Mouse (Mus musculus): ENCODE measurements around the gene Rbfox1. TPM values are rescaled to one million over a fixed set of nuclear protein-coding genes. Genes with fewer than 3 reads are reported as not detected.
A peak's percentile ranks its signal among the peaks of the same experiment; 100 is the strongest.

Gene Rbfox1
- polyA plus RNA-seq, 1 experiment from 2014 or later, result 2.9 TPM

DNA sequence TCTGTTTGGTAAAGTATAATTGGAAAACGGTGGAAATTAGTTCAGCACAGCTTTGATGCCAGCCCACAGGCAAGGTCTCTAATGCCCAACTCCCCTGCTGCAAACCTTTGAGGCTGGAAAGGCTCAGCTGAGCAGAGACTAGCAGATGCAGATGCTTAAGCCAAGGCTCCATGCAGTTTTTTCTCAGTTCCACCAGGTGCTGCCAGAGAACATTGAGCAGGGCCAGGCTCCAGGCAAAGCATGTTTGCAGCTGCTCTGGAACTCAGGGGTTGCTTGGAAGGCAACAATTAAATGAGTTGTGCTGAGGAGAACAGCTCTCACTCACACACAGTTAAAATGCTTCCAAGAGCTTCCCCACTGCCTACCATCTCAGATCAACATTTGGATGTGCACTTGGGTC lies 1251.8 kb downstream of the Rbfox1 start:
- Histone ChIP-seq H3K27ac (no peak overlapping the region), H3K4me1 (no peaks in the 10 kb centered on the region), H3K4me3 (no peak overlapping the region), H3K27me3 (no peaks in the 10 kb centered on the region), H3K9ac (no peak overlapping the region), H3K9me3 (no peaks in the 10 kb centered on the region), H3K36me3 (no peaks in the 10 kb centered on the region), H3K4me2 (replicated peaks) (no peak overlapping the region)
- WGBS, result 35% methylated on average over 1 of the region's 1 CpGs
- 0 out of 2 replicates have a peak, but pooled peaks have one; percentile 41 for ATAC-seq (ENCODE audit: insufficient number of reproducible peaks, insufficient read depth, low FRiP score, low TSS enrichment)

GRCm38 (mm10) chr16:7139480-7139879 lies 1254.3 kb downstream of the Rbfox1 start:
- Histone ChIP-seq H3K9ac (no peak overlapping the region), H3K36me3 (no peaks in the 10 kb centered on the region), H3K4me3 (no peak overlapping the region), H3K4me2 (replicated peaks) (no peak overlapping the region), H3K27ac (no peak overlapping the region), H3K9me3 (no peaks in the 10 kb centered on the region), H3K27me3 (no peaks in the 10 kb centered on the region), H3K4me1 (no peaks in the 10 kb centered on the region)
- no peak for ATAC-seq (ENCODE audit: insufficient number of reproducible peaks, insufficient read depth, low FRiP score, low TSS enrichment)
- WGBS, result 83% methylated on average over 2 of the region's 2 CpGs

DNA sequence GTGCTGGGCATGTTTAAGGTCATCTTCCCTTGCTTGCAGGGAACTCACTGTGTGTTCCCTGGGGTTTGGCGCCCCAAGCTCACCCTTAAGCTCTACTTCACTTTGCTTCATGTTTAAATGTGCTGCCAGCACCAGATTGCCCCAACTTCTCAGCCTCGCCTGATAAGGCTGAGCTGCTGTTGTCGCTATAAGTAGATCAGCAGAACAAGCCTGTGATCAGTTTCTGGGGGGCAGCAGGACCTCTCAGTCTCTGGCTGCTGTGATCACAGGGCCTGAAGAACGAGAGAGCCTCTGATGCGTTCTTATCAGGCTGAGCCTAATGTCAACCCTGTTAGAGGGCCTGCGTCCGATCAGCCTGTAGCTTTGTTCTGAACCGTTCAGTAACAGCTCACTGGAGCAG lies 1255.8 kb downstream of the Rbfox1 start:
- Histone ChIP-seq H3K27ac (no peak overlapping the region), H3K4me1 (no peaks in the 10 kb centered on the region)
- no peak for ATAC-seq (ENCODE audit: insufficient number of reproducible peaks, insufficient read depth, low FRiP score, low TSS enrichment)

GRCm38 (mm10) chr16:7145505-7145904 lies 1260.3 kb downstream of the Rbfox1 start:
- Histone ChIP-seq H3K27me3 (no peaks in the 10 kb centered on the region), H3K9me3 (no peaks in the 10 kb centered on the region), H3K9ac (no peak overlapping the region), H3K36me3 (no peaks in the 10 kb centered on the region), H3K4me2 (replicated peaks) (no peak overlapping the region), H3K27ac (no peak overlapping the region), H3K4me1 (peaks cover 19% of the 10 kb centered on the region), H3K4me3 (no peak overlapping the region)
- 50% methylated on average over 10 of the region's 10 CpGs for WGBS
- no peak for ATAC-seq (ENCODE audit: insufficient number of reproducible peaks, insufficient read depth, low FRiP score, low TSS enrichment)

More for the DNA sequence above, 1255.8 kb downstream of the Rbfox1 start:
- no peaks in the 10 kb centered on the region for H3K36me3 ChIP-seq
- H3K4me2 ChIP-seq (replicated peaks), result no peak overlapping the region
- no peaks in the 10 kb centered on the region for H3K9me3 ChIP-seq
- no peak overlapping the region for H3K4me3 ChIP-seq
- no peak overlapping the region for H3K9ac ChIP-seq
- no peaks in the 10 kb centered on the region for H3K27me3 ChIP-seq
- WGBS, result 80% methylated on average over 8 of the region's 8 CpGs

DNA sequence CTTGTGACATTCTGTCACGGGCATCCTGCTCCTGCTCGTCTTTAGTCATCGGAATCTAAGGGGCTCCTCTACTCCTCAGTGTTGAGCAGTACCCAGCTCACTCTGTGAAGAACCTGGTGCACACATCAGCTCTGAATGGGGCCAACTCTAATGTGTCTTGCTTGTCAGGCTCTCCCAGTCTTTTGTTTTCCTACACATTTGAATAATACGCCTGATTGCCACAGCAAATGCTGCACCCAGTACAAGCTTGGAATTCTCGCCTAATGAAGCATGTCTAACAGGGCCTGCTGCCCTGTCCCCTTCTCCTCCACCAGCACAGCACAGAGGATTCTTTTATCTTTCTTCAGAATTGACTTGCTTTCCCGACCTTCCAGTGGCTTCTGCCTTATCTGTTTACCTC lies 1261.3 kb downstream of the Rbfox1 start:
- H3K4me2 ChIP-seq (replicated peaks), result no peak overlapping the region
- no peak overlapping the region for H3K27ac ChIP-seq
- H3K9ac ChIP-seq, result no peak overlapping the region
- WGBS, result 37% methylated on average over 6 of the region's 6 CpGs
- no peak overlapping the region for H3K4me3 ChIP-seq
- no peak for ATAC-seq (ENCODE audit: insufficient number of reproducible peaks, insufficient read depth, low FRiP score, low TSS enrichment)
- H3K9me3 ChIP-seq, result no peaks in the 10 kb centered on the region
- H3K4me1 ChIP-seq, result peaks cover 25% of the 10 kb centered on the region
- no peaks in the 10 kb centered on the region for H3K27me3 ChIP-seq
- no peaks in the 10 kb centered on the region for H3K36me3 ChIP-seq

GRCm38 (mm10) chr16:7147884-7148283 lies 1262.7 kb downstream of the Rbfox1 start:
- H3K4me1 ChIP-seq, result peaks cover 25% of the 10 kb centered on the region
- H3K4me3 ChIP-seq, result no peak overlapping the region

GRCm38 (mm10) chr16:7149106-7149899 lies 1264.1 kb downstream of the Rbfox1 start:
- Histone ChIP-seq H3K36me3 (no peaks in the 10 kb centered on the region), H3K4me1 (peaks cover 25% of the 10 kb centered on the region), H3K4me2 (replicated peaks) (peak overlapping the region; percentile 40), H3K9me3 (no peaks in the 10 kb centered on the region), H3K27me3 (no peaks in the 10 kb centered on the region), H3K9ac (no peak overlapping the region), H3K4me3 (0 out of 2 replicates have a peak overlapping the region, but pooled peaks have one; percentile 4), H3K27ac (no peak overlapping the region; the same call in 1 of the 2 replicates)
- 51% methylated on average over 16 of the region's 16 CpGs for WGBS
- peak; percentile 84 for ATAC-seq (ENCODE audit: insufficient number of reproducible peaks, insufficient read depth, low FRiP score, low TSS enrichment)

More at GRCm38 (mm10) chr16:7147884-7148283, 1262.7 kb downstream of the Rbfox1 start:
- no peaks in the 10 kb centered on the region for H3K27me3 ChIP-seq
- H3K9me3 ChIP-seq, result no peaks in the 10 kb centered on the region
- no peak overlapping the region for H3K27ac ChIP-seq
- no peak overlapping the region for H3K4me2 ChIP-seq (replicated peaks)
- no peak for ATAC-seq (ENCODE audit: insufficient number of reproducible peaks, insufficient read depth, low FRiP score, low TSS enrichment)
- 79% methylated on average over 2 of the region's 2 CpGs for WGBS
- no peak overlapping the region for H3K9ac ChIP-seq
- H3K36me3 ChIP-seq, result no peaks in the 10 kb centered on the region

GRCm38 (mm10) chr16:7150201-7150791 lies 1265.1 kb downstream of the Rbfox1 start:
- Histone ChIP-seq H3K27ac (peak overlapping the region; percentile 55), H3K9ac (no peak overlapping the region), H3K9me3 (no peaks in the 10 kb centered on the region), H3K36me3 (no peaks in the 10 kb centered on the region), H3K27me3 (no peaks in the 10 kb centered on the region), H3K4me3 (0 out of 2 replicates have a peak overlapping the region, but pooled peaks have one; percentile 7), H3K4me1 (peaks cover 25% of the 10 kb centered on the region), H3K4me2 (replicated peaks) (peak overlapping the region; percentile 40)
- 9% methylated on average over 8 of the region's 8 CpGs for WGBS
- peak; percentile 74 for ATAC-seq (ENCODE audit: insufficient number of reproducible peaks, insufficient read depth, low FRiP score, low TSS enrichment)

DNA sequence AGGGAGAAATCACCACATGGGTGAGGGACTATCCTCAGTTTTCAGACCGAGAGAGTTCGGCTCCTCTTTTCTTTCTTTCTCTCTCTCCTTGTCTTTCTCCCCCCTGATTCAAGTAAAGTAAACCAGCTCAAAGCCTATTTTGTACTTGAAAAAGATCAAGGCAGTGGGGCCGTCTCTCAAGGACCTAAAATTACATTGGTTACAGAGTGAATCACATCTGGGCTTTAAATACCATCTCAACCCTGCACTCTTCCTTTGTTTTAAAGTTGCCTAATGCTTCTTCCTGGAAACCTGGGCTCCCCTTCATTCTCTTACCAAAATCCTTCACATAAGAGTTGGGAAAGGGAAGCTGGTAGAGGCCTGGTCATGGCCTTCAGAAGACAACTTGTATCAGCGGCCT lies 1267.2 kb downstream of the Rbfox1 start:
- 61% methylated on average over 4 of the region's 4 CpGs for WGBS
- peaks cover 21% of the 10 kb centered on the region for H3K4me1 ChIP-seq
- H3K27ac ChIP-seq, result no peak overlapping the region
- no peaks in the 10 kb centered on the region for H3K36me3 ChIP-seq
- ATAC-seq (ENCODE audit: insufficient number of reproducible peaks, insufficient read depth, low FRiP score, low TSS enrichment), result no peak
- no peaks in the 10 kb centered on the region for H3K27me3 ChIP-seq
- H3K9me3 ChIP-seq, result no peaks in the 10 kb centered on the region
- H3K9ac ChIP-seq, result no peak overlapping the region
- no peak overlapping the region for H3K4me2 ChIP-seq (replicated peaks)
- H3K4me3 ChIP-seq, result no peak overlapping the region

DNA sequence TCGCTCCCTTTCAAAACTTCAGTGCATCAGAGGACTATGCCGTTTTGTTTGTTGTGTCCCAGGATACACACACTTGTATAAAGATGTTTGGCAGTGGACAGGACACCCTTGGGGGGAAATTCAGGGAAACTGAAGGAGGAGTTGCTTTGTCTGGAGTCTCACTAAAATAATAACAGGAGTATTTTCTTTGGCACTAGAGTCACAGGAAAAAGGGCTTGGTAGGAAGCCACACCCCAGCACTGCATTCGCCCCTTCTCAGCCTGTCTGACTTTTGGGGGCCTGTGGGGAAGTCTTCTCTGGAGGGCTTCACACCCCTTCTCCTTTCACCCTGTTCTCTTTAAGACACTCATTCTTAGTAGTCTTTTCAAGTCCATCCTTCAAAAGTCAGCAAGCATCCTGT lies 1269.5 kb downstream of the Rbfox1 start:
- Histone ChIP-seq H3K27me3 (no peaks in the 10 kb centered on the region), H3K9me3 (no peaks in the 10 kb centered on the region), H3K4me3 (no peak overlapping the region), H3K4me1 (peaks cover 14% of the 10 kb centered on the region), H3K27ac (no peak overlapping the region), H3K4me2 (replicated peaks) (no peak overlapping the region), H3K9ac (no peak overlapping the region), H3K36me3 (no peaks in the 10 kb centered on the region)
- WGBS, result 77% methylated on average over 3 of the region's 3 CpGs
- no peak for ATAC-seq (ENCODE audit: insufficient number of reproducible peaks, insufficient read depth, low FRiP score, low TSS enrichment)

DNA sequence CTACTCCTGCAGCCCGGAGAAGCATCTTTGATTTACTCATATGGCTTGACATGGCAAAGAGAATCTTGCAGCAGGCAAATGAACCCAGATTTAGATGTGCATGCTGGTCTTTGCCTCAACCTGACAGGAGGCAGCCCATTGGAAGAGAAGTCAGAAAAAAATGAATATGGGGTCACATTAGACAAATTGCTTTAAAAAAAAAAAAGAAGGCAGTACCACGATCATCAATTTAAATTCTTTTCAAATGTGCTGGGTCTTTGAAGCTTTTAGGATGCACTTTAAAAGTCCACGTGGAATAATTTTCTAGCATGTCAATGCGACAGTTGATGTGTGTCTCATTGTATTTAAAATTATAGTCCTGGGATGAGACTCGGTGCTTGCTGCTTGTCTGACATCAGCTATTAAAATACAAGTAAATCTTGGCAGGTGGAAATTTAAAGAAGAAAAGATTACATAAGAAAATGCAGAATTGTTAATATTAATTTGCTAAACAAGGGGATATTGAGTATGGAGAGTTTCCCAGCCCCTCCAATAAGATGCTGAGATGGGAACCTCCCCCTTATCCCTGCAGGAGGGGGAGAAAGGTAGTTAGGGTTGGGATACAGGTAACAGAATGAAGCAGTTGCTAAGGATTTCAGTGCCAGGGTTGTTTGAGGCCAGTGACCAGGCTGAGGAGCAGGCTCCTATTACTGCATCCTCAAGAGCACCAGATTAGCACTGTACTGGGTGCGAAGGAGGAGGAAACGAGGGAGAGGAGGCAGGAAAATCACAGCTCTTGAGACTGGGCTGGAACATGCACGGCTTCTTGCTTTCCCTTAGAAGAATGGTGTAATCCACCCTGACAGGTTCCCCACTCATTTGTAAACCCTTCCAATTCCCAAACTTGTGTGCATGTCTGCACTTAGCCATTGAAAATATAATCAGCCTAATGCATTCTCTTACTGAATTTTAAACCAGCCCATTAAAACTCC lies 1274.0 kb downstream of the Rbfox1 start:
- no peaks in the 10 kb centered on the region for H3K36me3 ChIP-seq
- 0 out of 2 replicates have a peak, but pooled peaks cover 2% of the 10 kb centered on the region for H3K4me1 ChIP-seq
- WGBS, result 52% methylated on average over 8 of the region's 8 CpGs
- no peak overlapping the region for H3K9ac ChIP-seq
- no peak for ATAC-seq (ENCODE audit: insufficient number of reproducible peaks, insufficient read depth, low FRiP score, low TSS enrichment)
- H3K4me3 ChIP-seq, result no peak overlapping the region
- H3K27ac ChIP-seq, result no peak overlapping the region
- no peaks in the 10 kb centered on the region for H3K9me3 ChIP-seq
- no peak overlapping the region for H3K4me2 ChIP-seq (replicated peaks)
- H3K27me3 ChIP-seq, result no peaks in the 10 kb centered on the region

Measured in embryonic facial prominence, embryonic 12.5 days (tissue).